Mouse (Mus musculus) 416B (cell line): ENCODE measurements at regions not wholly inside any gene's neighbourhood (a gene's known extent, or its start where the extent isn't known, plus 50 kb on each side); places are given as distances from the start of the nearest gene placed in this dataset.

Experiments used
- DNase-seq: peaks from one replicate; pipeline ENCODE4 v3.0.0; 2011; ENCODE audit warnings: low read depth

DNA sequence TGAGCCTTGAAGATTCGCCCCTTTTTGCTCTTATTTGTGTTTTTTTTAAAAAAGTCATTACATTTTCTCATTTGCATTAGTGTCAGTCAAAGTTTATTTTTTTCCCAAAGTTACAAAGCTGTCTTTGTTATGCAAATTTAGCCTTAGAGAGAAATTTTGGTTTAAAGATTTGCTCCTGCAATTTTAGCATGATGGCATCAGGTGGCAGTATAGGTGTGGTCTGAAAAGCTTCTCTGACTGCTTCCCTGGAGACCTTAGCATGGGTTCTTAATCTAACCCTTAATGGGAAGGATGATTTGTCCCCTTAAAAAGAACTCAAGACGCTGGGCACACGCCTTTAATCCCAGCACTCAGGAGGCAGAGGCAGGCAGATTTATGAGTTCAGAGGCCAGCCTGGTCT lies 451.2 kb downstream of the Slc4a3 start:
- DNase-seq: no peak

DNA sequence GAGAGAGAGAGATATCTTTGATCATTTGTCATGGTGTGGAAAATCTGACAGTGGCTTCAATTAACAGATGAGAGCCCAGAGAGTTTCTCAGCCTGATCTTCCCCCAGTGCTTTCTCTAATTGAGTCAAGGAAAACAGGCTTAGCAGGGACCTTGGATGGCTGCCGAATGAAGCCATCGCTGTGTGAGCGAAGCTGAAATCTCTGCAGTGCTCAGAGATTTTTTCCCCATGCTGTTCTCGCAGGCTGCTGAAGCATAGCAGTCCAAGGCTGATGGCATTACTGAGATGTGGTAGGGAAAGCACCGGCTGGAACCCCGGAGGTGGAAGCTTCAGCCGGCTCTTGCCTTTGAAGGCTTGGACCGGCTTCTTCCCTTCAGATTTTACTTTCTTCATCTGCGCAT lies 455.1 kb downstream of the Slc4a3 start:
- DNase-seq: no peak

DNA sequence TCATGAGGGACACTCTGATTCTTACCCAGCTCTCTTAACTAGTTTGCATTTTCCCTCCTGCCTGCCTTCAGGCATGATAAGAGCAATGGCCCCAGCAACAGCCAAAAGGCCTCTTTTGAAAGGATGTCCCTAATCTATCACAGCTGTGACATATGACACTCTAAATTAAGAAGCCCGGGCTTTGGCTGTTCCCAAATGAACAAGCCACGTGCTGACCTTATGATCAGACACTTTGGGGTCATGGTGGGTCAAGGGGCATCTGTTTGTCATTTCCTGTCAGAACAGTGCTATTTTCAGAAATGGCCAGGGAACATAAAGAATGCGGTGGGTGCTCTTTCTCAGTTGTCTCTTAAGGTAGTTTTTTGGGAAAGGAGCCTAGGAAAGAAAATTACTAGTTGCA lies 463.5 kb downstream of the Slc4a3 start:
- DNase-seq: no peak

DNA sequence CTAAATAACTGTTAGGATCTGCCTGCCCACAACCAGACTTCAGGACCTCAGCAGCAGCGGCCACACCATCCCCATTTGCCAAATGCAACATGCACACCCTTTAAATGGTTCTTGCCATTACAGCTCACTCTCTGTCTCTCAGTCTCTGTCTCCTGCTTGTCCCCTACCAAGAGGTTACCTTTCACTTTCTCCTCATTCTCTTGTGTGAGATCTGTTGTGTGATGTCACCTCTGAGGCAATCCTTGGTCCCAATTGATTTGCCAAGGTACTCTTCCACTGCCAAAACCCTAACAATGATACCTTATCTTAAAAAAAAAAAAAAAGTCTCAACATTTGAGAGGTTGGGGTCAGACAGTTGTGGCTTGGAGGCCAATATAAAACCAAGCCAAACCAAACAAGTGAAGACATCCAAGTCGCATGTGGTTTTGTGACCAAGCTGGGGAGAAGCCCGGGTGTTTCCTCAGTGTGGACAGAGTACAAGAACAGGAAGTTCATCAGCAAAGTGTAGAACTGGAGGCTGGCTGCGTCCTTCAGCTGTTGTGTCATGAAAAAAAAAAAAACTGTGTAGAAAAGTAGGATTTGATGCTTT lies 464.2 kb downstream of the Slc4a3 start:
- peak; percentile 22 for DNase-seq

DNA sequence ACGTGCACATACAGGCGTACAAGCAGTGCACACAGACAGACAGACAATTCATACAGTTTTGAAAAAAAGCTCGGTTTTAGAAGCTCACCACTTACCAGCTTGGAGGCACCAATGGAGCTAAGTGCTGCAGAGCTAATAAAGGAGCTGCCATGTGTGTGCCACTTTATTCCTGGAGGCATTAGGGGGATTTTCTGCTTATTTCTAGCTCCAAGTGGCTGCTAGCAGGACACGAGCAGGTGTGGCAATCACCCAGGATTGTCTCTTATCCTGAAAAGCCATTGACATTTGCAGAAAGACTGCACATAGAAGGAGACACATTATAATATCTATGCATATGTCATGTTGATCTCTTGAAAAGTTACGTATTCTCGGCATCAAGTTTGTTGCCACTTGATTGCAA lies 472.5 kb downstream of the Slc4a3 start:
- no peak for DNase-seq

DNA sequence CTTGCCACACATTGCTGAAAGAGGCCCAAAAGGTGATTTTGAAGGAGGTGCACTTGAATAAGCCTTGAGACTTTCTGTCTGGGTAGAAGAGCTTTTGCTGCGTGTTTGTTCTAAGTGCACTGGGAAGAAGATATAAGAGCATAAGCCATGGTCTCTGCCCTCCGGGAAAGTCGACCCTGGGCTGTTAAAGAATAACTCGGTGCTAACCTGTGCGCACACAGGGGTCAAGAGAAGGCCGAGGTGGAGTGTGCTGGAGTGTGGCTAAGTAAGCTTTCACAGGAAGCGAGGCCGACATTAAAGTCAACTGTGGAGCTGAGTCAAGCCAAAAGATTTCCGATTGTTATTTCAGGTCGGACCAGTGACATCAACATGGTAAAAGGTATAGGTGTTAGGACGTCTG lies 473.0 kb downstream of the Slc4a3 start:
- DNase-seq: no peak

DNA sequence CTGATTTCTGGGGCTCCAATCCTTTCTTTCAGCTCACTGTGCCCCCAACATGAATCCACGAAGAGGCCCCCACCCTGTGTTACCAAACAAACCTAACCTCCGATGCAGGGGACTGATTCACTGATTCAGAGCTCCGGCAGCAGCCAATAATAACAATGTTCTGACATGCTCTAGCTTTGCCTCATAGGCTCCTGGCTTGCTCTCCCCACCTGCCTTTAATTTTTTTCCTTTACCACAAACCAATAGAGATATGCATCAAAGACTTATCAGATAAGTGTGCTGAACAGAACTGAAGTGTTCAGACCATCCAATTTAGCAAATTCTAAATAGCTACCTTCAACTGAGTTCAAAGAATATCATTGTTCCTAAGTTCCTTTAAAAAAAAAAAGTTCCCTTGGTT lies 478.6 kb downstream of the Slc4a3 start:
- no peak for DNase-seq

DNA sequence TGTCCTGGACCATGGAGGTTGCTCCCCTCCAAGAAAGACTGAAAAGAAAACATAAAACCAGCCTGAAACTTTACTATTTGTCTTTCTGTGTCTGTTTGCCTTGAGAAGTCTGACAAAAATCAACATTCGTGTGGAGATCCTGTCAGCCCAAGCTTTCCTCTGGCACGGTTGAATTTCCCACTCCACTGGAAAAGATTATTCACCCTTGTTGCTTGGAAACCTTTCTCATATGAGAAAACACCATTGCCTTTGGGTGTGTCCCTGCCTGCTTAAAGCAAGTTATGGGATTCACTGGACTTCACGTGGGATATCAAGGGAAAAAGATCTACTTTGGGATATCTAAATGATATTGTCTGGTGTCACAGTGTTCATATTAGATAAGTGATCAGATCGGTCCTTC lies 479.3 kb downstream of the Slc4a3 start:
- no peak for DNase-seq

DNA sequence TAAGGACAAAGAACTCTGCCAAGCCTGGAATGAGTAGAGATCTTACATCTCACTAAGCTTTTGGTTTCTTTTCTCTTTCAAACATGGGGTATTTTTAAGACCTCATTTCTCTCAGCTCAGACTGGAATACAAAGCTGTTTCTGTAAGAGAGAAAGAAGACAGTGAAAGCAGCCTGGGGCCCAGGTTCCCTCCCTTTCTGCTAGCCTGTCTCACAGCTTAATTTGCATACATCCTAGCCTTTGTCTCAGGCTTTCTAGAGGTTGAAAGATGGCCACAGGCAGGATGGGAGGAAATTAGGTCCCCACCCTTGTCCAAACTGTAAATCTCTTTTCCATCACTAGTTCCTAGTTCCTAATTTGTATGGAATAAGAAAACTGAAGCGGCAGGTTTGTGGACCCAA lies 483.0 kb downstream of the Slc4a3 start:
- DNase-seq: no peak

DNA sequence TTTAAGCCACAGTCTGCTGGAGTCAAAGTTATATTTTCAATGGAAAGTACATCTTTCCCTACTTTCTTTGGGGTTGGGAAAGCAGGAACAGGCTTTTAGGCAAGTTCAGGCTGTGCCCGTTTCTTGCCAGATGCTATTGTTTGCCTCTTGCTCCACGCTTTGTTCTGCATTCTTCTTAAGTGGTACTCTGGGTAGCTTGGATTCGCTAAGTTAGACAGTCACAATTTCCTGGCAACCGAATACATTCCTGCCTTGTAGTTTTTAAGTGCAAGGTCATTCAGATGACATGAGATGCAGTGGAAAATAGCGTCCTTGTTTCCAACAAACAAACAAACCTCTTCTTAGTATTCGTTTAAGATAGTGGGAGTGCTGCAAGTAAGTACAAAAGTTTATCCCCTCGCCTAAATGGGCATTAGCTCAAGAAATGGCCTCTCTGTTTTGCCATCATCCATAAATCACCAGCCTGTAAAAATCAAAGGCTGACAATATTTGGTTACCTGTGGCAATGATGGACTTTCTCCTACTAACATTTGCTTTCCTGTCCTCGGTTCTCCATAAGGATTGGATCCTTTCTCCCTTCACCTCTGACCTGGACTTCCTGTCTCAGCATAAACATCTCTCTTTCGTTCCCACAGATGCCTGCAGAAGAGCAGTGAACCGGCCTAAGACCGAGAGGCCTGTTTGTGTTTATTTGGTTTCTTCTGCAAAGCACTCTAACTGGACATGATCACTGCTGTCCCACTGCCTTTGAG lies 485.3 kb downstream of the Slc4a3 start:
- DNase-seq: no peak

DNA sequence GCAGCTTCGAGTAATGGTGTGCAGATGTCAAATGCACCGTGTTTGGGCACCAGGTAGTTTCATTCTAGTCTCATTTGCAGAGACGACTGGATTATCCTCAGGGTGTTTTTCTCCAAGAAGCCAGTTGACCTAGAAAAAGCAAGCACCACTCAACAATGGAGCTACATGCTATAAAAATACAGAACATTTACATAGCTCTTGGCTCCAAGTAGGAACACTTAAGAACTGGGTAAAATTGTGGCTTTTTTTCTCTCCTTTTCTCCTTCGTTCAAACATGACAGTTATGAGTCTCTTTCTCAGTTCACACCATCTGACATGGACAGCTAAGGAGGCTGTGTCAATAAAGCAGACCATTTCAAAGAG lies 485.8 kb downstream of the Slc4a3 start:
- no peak for DNase-seq

DNA sequence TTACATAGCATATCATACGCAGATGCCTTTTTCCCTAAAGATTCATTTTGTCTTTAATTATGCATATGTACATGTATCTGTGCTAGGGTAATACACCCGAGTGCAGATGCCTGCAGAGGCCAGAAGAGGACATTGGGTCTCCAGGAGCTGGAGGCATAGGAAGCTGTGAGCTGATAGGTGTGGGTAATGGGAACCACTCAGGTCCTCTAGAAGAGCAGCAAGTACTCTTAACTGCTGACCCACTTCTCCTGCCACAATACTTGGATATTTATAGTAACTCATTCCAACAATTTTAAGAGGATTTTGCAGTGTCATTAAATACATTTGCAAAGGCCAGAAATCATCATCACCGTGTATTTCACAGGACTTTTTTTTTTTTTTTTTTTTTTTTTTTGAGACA lies 486.6 kb downstream of the Slc4a3 start:
- no peak for DNase-seq

DNA sequence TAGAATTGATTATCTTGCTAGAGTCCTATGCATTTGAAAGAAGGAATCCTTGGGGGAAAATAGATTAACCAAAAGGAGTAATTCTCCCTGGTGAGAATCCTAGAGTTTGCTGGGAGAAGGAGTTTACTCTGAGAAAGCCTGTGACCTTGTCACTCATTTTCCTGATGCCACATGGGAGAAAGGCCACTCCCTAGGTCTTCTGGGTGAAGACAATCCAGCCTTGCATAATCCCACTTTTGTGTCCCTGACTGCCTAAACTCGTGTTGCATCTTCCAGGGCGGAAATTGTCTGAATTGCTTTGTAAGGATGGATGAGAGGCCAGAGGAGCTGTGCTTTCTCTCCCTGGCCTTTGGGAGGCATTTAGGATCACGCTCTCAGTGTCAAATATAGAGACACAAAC lies 490.2 kb downstream of the Slc4a3 start:
- no peak for DNase-seq

DNA sequence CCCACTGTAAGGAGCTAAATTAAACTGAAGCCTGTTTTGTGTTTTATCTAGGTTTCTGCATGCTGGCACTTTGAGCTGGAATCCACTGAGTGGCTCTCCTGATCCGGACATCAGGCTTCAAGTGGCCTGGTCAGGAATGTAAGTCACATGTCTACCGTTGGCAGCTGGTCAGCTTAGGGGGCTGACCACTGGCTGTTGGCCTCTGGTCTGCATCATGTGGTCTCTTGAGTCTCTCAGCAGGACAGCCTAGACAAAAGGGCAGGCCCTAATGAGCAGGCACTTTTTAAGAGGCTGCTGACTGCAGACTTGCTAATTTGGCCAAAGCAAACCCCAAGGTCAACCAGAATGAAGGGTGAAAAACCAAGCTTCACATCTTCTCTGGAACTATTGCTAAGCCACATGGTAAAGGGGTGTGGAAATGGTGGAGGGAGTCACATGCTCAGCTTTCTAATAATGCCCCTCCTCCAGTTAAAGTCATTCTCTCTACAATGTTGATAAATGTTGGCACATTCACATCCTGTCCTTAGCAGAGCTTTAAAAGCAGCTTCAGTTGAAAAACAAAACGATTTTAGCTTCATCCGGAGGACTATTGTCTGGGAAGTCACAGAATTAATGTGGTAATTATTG lies 493.1 kb downstream of the Slc4a3 start:
- DNase-seq: no peak

DNA sequence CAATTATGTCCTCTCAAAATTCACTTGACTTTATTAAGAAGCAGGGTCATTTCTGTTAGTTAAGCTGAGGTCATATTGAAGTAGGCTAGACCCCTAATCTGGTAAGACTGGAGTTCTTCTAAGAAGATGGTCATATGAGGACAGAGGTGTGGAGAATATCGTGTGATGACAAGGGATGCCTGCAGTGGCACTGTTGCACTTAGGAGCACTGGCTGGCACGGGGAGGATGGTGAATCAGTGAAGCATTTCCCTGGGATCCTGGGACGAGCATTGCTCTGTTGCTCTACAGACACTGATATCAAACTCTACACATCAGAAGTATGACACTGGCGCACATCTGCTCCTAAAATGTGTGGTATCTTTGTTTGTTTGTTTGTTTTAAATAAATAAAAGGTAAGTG lies 493.6 kb downstream of the Slc4a3 start:
- no peak for DNase-seq

DNA sequence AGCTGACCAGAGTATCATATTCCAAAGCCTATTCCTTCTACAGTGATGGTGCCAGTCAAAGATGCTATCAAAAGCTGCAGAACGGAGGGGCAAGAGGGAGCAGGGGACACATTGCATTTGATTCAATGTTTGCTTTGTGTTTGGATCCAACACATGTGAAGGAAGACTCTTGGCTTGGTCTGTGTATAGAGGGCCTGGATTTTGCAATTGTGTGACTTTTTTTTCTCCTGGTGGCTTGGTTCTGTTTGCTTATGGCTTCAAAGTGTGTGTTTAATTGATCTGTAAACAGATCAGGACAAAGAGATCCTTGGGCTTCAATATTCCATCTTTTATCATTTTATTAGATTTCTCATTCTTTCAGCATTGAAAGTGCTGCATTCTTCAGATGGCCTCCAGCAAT lies 504.2 kb downstream of the Slc4a3 start:
- DNase-seq: no peak

DNA sequence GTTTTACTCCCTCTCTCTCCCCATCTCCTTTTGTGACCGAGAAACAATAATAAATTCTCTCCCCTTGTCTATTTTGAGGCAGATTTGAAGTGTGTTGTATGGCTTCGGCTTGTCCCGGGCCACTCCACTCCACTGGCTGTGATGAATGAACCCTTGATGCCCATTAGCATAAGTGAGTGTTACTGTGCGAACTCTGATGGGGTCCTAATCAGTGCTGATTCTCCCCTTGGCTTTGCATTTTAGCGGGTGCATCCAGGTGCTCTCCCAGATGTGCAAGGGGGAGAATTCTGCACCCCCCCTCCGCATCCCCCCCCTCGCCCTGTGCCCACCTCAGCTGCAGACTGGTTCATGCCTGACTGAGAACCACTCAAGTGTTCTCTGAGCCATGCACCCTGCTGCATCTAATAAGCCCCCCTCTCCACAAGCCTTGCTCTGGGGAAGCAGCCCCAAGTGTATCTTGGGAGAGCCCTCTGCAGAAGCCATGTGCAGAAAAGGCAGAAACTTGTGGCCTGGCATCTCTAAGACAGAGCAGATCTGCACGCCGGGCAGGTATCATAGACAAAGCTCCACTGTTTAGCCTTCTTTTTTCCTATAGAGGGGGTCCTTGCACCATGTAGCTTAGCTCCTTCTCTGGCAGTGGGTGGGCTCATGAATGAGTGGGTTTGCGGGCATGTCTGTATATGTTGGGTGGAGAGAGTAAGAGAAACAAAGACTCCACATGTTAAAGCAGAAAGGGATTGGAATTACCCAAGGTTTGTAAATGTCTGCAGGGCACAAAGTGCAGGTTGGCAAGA lies 507.5 kb downstream of the Slc4a3 start:
- no peak for DNase-seq

DNA sequence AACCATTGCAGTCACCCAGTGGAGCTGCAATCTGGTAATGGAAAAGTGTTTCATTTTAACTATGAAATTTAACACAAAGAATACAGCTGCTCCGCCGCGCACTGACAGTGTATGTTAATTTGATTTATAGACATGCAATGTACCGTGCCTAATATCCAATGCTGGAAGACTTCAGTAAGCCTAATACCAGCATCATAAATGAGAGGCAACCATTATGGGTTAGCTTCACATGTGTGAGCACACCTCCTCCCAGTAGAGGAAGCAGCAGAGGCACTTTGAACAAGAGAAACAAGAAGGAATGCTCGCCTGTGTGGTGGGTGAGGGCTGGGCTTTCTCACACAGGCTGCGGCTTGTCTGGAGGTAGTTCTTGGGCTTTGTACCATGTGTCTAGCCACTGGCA lies 519.7 kb downstream of the Slc4a3 start:
- DNase-seq: no peak

DNA sequence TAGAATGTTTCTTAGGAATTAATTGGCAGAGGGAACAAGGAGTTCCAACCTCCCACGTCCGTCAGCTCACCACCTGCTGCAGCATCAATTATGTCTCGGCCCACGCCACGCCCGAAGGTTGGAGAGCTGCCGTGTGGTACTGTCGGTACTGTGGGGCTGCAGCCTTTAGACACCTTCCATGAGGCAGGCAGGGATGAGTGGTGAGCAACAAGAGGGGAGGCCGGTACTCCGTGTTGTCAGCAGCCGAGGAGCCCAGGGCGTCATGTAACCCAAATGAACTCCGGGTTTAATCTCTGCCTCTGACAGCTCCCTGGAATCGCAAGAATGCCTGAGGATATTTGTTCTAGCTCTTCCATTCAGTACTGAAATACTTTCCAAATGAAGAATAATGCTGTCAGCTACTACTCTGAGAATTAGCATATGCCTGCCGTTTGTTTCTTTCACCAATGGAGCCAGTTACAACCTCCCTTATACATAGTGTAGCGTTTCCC lies 524.8 kb downstream of the Slc4a3 start:
- DNase-seq: no peak

DNA sequence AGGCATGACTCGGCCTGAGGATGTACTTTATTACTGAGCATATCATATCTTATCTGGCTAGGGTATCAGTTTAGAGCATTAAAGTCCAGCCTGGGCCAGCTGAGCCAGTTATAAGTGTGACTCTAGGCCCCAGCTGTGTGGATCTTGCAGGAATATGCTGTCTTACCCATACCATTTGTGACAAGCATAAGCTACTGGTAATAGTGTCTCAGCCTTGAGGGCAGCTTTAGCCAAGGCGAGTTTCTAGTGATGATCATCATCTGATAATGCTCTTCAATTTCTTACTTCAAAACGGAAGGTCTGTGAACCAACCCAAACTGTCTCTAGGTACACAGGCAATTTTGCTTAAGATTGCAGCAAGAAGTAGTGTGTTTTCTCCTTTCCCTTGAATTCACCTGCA lies 529.1 kb downstream of the Slc4a3 start:
- DNase-seq: no peak

DNA sequence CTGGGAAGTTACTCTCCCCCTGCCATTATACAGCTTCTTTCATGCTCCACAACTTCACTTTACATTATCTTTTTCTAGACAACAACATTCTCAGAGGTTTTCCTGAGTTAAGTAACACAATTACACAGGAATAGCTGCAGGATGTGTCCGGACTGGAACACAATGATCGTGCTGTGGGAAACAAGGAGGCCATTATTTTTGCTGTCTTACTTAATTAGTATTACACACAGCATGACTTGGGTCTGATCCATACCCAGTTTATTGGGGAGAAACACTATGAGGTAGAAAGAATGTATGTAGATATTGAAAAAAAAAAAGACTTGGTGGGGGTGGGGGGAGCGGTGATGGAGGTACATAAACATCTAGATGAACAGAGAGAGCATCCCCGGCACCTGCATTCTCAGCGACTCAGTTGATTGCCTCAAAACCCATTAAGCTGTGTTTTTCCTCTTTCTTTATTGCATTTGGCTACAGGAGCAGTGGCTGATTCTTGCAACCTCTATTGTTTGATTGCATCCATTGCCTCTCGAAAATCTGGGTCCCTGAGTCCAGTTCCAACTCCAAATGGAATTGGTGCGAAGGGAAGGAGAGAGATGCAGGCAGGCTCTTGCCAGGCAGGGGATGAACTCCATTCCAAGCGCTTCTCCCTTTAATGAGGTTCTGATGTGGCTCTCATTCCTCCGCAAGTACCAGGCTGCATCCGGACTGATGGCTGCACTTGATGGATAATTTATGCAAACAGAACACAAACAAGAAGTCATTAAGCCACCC lies 529.8 kb downstream of the Slc4a3 start:
- DNase-seq: no peak

DNA sequence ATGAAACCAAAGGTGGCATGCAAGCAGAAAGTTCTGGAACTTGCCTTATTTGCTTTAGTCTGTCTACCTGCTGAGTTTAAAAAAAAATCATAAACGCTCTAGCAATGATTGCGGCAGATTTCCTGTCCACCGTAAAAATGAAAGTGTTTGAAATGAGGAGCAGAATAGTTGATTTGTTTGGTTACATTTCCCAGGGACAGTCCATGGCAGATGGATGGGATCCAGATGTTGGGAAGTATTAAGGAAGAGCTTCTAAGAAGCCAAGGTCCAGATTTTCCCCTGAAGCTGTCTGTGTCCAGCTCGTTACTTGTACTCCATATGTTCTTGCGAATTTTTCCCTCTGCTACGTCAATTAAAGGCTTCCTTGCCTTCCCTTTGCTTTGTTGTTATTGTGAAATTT lies 534.2 kb downstream of the Slc4a3 start:
- DNase-seq: no peak
